Mouse (Mus musculus) urinary bladder, adult 2 months (tissue): Measurements from ENCODE around the gene Rpl21. TPM values are rescaled to one million over a fixed set of nuclear protein-coding genes. Genes with fewer than 3 reads are reported as not detected.

Experiments
- DNase-seq: peaks from one replicate; pipeline ENCODE4 v3.0.0; 2022; ENCODE audit warnings: low spot score
- polyA plus RNA-seq: library from polyadenylated mRNA; depleted of rRNA; stranded (reverse); fragments of >200 nt; gene quantifications from 2 replicates; pipeline ENCODE4 v1.2.3, GENCODE M21; 2012; rRNA removed

Rpl21 gene
- 587 and 829 TPM in 2 replicates for polyA plus RNA-seq

DNA sequence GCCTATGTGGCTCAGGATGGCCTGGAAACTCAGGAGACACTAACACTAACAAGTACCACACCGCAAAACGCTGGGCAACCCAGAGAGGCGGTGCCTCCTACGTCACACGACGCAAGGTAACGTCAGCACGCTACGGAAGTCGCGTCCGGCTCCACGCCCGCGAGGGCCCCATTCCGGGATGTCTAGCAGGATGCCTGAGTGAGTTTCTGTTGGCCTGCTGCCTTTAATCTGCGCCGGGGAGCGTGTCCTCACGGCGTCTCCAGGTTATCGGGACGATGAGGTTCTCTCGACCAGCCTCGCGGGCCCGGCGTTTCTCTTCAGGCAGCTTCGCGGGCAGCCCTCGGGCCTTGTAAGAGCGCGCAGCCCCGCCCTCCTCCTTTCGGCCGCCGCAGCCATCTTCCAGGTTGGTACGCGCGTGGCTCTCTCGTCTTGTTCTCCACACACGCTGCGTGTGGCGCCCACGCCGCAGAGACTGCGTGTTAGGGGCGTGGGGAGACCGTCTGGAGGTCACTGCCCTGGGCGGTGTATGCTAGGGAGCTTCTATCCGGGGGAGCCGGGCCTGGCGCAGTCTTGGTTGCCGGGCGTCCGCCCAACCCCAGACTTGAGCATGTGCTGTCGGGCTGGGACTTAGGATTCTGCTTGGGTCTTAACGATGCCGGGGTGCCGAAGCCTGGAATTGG lies at the start of gene Rpl21:
TSS of gene Rpl21 (plus strand) at position 122 of the 680 bp plus-strand sequence.
- peak; percentile 98 for DNase-seq

- no peak for DNase-seq
Measured at GRCm38 (mm10) chr5:146783300-146783699, 49.4 kb upstream of the Rpl21 start.

- no peak for DNase-seq
Measured at GRCm38 (mm10) chr5:146783891-146784290, 48.8 kb upstream of the Rpl21 start.

DNA sequence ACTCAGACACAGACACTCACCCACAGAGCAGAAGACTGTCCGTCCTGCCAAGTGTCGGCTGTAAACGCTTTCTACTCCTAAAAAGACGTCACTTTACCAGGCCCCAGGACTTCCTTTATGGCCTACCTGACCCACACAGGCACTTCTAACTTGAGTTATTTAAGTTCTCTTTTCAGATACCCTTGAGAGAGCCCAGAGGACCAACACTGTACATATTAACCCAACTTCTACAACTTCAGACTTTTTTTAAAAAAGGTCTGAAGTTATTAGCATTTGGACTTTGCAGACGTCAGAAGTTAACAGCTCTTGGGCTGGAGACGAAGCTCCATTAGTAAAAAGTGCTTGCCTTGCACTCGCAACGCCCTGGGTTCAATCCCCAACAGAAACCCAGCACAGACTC lies 46.6 kb upstream of the Rpl21 start:
- no peak for DNase-seq

DNA sequence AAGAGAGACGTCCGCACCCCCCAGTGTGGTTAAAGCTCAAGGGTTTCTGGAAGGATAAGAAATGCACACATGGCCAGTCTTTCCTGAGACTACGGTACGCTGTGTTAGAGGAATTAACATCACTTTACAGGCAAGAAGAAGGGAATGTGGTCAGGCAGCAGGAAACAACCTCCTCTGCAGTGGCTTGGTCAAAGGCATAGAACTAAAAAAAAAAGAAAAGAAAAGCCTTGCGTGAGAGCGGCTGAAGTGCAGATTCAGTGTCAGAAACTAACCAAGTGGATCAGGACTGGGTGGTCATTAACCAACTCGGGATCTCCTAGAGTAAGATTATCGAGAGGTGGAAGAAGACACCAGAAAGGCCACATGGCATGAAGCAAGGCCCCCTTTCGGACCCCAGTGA lies 43.3 kb upstream of the Rpl21 start:
- no peak for DNase-seq

- no peak for DNase-seq
Measured at GRCm38 (mm10) chr5:146790944-146791343, 41.7 kb upstream of the Rpl21 start.

DNA sequence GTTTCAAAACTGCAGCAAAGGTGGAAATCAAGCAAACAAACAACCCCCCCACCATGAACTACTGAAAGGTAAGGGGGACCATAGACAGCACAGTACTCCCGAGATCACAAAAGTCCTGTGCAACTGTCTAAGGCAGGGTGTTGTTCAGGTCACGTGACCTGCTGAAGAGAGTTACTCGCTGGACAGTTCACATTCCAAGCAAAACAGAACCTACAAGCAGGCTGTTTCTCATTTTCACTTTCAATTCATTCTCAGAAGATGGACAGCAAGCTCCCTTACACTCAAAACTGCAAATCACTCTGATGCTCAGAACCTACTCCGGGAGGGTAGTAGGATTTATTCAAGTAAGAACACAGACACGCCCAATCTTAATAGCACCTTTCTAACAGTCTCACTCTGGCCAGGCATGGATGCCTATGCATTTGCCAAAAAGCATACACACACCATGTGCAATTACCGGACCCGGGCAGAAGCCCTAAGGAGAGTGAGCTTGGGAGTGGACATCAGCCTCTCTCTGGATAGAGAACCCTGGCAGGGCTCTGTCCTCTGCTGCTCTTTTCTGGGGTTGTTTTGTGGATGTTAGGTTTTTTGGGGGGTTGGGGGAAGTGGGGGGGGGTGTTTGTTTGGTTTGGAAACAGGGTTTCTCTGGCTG lies 40.4 kb upstream of the Rpl21 start:
- no peak for DNase-seq

DNA sequence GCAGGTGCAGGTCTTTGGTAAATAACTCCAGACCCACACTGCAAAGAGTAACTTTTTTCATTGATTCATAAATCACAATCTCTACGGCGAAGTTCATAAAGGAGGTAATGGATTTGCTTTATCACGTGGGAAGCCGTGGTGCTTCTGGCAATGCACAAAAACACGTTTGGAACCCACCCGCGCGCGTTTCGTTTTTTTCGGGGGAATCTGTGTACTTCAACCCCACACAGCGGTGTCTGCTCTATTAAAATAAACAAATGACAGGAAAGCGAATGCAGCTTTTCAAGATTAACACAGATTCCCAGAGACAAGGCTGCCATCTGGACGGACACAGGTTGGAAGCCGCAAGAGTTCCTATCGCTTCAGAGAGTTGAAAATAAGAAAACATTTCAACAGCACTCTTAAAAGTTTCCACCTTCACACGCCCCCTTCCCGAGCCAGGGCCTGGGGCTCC lies 39.0 kb upstream of the Rpl21 start:
- DNase-seq = no peak

DNA sequence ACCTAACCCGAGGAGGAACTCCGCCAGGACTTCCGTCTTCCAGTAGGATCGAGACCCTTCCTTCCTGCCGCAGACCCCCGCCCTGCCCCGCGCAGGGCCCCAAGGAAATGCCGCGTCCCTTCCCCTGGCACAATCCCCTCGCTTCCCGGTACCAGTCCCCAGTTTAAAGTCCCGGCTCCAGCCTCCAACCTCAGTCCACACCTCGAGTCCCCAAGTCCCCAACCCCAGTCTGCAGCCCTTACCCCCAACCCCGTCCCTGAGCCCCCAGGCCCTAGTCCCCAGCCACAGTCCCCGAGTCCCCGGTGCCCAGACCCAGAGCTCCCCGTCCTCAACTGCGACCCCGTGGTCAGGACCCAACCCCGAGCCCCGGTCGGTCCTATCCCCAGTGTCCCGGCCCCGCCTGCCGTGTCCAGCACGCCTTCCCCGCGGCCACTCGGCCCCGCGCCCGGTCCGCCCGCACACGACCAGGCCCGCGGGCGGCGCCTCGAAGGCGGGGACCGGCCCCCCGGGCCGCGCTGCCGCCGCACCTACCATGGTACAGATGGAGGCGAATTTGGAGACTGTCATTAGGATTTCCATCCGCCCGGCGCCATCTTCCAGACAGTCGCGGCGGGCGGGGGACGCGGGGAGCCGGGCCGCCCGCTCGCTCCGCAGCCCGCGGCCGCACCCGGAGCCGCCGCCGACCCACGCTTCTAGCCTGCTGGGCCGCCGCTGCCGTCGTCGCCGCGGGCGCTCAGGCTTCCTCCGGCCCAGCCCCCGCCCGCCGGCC lies 38.4 kb upstream of the Rpl21 start:
- peak; percentile 29 for DNase-seq

DNA sequence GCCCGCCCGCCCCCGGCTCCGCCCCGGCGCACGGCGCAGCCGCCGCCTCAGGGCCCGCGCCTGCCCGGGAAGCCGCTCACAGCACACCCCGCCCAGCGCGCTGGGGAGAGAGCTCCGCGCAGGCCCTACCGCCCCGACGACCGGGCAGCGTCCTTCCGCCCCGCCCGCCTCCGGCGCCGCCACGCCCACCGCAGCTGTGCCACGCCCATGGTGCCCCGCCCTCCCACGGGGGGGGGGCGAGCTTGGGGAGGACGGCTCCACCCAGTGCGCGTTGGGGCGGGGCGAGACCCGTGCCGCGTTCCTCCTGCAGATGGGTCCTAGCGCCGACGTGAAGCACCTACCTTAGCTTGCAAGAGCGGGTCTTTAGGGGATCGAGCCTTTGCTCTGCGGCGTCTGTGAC lies 37.8 kb upstream of the Rpl21 start, which contains the start of gene Usp12:
TSS of gene Usp12 (minus strand) at position 154 of the 400 bp plus-strand sequence.
- peak; percentile 99 for DNase-seq

DNA sequence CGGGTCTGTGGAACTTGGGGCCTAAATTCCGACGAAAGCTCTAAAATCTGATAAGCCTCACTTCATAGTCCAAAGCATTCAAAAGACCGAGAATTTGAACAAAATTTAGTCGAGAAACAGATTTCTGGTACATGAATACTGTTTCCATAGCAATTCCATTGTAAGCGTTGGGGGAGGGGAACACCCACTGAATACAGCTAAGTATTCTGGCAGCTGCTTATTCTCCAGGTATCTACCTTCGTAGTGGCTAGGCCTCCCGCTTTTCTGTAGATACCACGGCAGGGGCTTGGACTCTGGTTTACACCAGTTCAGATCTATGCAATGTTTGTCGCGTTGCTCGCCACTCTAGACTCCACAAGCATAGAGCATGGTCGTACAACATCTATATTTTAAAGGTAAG lies 37.0 kb upstream of the Rpl21 start:
- DNase-seq = no peak

GRCm38 (mm10) chr5:146798031-146798430 lies 34.7 kb upstream of the Rpl21 start:
- no peak for DNase-seq

DNA sequence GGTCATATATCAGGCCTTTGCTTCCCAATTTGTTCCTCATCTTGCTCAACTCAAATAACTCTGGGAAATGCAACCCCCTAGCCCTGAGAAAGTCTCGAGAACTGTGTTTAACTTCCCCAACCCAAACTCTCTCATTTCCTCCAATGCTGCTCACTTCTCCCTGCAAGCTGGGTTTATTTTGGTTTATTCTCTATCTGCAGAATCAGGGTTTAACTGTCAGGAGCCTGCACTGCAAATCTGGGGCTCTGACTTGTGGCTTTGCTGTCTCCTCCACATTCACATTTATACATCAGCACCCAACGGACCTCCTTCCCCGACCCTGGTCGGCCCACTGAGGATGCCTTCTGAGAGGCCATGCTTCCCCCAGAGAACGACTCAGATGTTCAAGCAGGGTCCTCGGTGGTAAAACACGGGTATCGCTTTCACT lies 26.7 kb upstream of the Rpl21 start:
- no peak for DNase-seq

DNA sequence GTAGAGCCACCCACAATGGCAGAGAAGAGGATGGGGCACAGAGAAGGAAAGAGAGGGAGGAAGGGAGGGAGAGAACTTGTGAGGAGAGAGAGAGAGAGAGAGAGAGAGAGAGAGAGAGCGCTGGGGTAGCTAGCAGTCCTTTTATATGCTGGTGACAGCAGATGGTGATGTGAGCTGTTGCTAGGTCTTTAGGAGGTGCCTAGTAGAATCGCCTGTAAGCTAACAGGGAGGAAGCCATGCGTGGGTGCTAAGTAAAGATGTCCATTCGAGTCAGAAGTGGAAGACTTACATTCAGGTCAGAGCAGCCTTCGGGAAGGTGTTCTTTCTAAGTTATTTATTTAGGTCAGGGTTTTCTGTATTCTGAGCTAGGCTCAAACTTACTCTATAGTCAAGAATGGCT lies 22.7 kb upstream of the Rpl21 start:
- DNase-seq = no peak

DNA sequence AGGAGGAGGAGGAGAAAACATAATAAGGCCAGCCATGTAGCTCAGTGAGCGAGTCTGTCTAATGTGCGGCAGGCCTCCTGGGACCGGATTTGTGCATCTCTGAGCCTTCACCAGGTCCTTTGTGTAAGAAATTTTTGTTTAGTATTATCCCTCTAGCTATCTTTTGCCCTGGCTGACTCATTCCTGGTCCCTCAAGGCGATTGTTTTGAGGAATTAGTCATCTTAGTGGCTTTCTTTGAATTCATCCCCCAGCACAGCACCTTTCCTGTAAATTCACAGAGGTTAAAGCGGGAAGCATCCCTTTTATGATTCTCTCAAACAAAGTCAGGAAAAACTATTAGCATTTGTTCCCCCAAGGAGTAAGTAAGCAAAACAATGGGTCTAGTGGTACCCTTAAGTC lies 19.8 kb upstream of the Rpl21 start:
- no peak for DNase-seq

GRCm38 (mm10) chr5:146813421-146813820 lies 19.3 kb upstream of the Rpl21 start:
- DNase-seq = no peak

GRCm38 (mm10) chr5:146815394-146815793 lies 17.3 kb upstream of the Rpl21 start:
- DNase-seq = no peak

- DNase-seq = no peak
Measured at GRCm38 (mm10) chr5:146817583-146817982, 15.1 kb upstream of the Rpl21 start.

DNA sequence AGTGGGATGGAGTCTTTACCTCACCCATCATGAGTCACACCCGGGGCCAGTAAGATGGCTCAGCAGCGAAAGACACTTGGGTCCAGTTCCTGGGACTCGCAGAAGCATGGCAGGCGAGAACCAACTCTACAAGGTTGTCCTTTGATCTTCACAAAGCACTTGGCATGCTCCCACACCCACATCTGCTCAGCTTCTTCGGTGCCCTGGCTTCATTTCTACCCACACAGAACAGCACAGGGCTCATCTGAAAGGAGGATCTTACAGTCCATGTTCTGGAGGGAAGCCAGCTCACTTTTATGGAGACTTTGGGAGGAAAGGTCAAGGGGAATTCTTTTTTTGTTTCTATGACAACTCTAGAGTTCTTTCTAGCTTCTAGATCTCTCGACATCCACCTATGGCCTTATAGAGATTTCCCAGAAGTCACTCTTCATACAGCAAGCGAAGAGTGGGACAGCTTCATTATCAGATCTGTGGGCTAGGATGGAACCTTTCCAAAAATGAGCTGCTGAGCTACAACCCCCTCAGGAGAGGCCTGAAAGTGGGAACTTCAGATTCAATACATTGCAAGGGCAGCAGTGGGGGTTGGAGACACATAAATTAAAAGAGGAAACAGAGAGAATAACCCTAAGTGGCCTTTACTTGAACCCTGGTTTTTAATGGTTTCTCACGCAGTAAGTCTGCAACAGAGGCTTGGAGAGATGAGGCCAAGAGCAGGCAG lies 13.6 kb upstream of the Rpl21 start:
- DNase-seq = no peak

GRCm38 (mm10) chr5:146823005-146823404 lies 9.7 kb upstream of the Rpl21 start:
- no peak for DNase-seq

GRCm38 (mm10) chr5:146829528-146829927 lies 3.2 kb upstream of the Rpl21 start:
- DNase-seq = no peak

- DNase-seq = no peak
Measured at GRCm38 (mm10) chr5:146832435-146832768, 288 bp upstream of the Rpl21 start.
